Mouse (Mus musculus): ENCODE measurements around the gene Ak2. TPM values are rescaled to one million over a fixed set of nuclear protein-coding genes. Genes with fewer than 3 reads are reported as not detected.

Gene Ak2
- total RNA-seq, 2 experiments from 2014 or later = 26.1 to 29.1 TPM

GRCm38 (mm10) chr4:129023884-129024283 is 32.1 kb downstream of the Ak2 start:
- Histone ChIP-seq H3K4me3 (no peak overlapping the region), H3K27ac (no peak overlapping the region)
- TF ChIP-seq CTCF (conservative IDR thresholded peaks at IDR 0.05) = no peak
- DNase-seq (ENCODE audit: low spot score in 2 of 2) = no peak

GRCm38 (mm10) chr4:129024775-129025174 is 33.0 kb downstream of the Ak2 start:
- TF ChIP-seq CTCF (conservative IDR thresholded peaks at IDR 0.05) = no peak
- DNase-seq (ENCODE audit: low spot score in 2 of 2) = no peak
- no peak overlapping the region for H3K27ac ChIP-seq
- H3K4me3 ChIP-seq = no peak overlapping the region

- no peak for TF ChIP-seq CTCF (conservative IDR thresholded peaks at IDR 0.05)
- DNase-seq (ENCODE audit: low spot score in 2 of 2) = no peak
- H3K4me3 ChIP-seq = no peak overlapping the region
- H3K27ac ChIP-seq = no peak overlapping the region
Observed at GRCm38 (mm10) chr4:129025707-129026106, 33.9 kb downstream of the Ak2 start.

GRCm38 (mm10) chr4:129030746-129031145 is 39.0 kb downstream of the Ak2 start:
- Histone ChIP-seq H3K27ac (no peak overlapping the region), H3K4me3 (no peak overlapping the region)
- DNase-seq (ENCODE audit: low spot score in 2 of 2) = no peak
- no peak for TF ChIP-seq CTCF (conservative IDR thresholded peaks at IDR 0.05)

- Histone ChIP-seq H3K27ac (no peak overlapping the region), H3K4me3 (no peak overlapping the region)
- DNase-seq (ENCODE audit: low spot score in 2 of 2) = no peak
- no peak for TF ChIP-seq CTCF (conservative IDR thresholded peaks at IDR 0.05)
Observed at GRCm38 (mm10) chr4:129031408-129031965, 39.7 kb downstream of the Ak2 start.

- no peak for DNase-seq (ENCODE audit: low spot score in 2 of 2)
- TF ChIP-seq CTCF (conservative IDR thresholded peaks at IDR 0.05) = no peak
- H3K4me3 ChIP-seq = no peak overlapping the region
- 0 out of 2 replicates have a peak overlapping the region, but pooled peaks have one; percentile 36 for H3K27ac ChIP-seq
Observed at GRCm38 (mm10) chr4:129032133-129032962, 40.6 kb downstream of the Ak2 start.

GRCm38 (mm10) chr4:129032963-129033951 is 41.5 kb downstream of the Ak2 start:
- peak in 1 of 2 experiments; percentile 34 for DNase-seq (ENCODE audit: low spot score in 2 of 2)
- H3K27ac ChIP-seq = 0 out of 2 replicates have a peak overlapping the region, but pooled peaks have one; percentile 25
- no peak overlapping the region; the same call in 1 of the 2 replicates for H3K4me3 ChIP-seq
- no peak for TF ChIP-seq CTCF (conservative IDR thresholded peaks at IDR 0.05)

GRCm38 (mm10) chr4:129034224-129034623 is 42.5 kb downstream of the Ak2 start:
- no peak for TF ChIP-seq CTCF (conservative IDR thresholded peaks at IDR 0.05)
- no peak for DNase-seq (ENCODE audit: low spot score in 2 of 2)
- no peak overlapping the region for H3K27ac ChIP-seq
- no peak overlapping the region for H3K4me3 ChIP-seq

GRCm38 (mm10) chr4:129034706-129035660 is 43.2 kb downstream of the Ak2 start:
- DNase-seq (ENCODE audit: low spot score in 2 of 2) = no peak
- no peak overlapping the region for H3K27ac ChIP-seq
- TF ChIP-seq CTCF (conservative IDR thresholded peaks at IDR 0.05) = no peak
- H3K4me3 ChIP-seq = no peak overlapping the region

GRCm38 (mm10) chr4:129035851-129036445 is 44.2 kb downstream of the Ak2 start:
- Histone ChIP-seq H3K4me3 (no peak overlapping the region), H3K27ac (no peak overlapping the region)
- DNase-seq (ENCODE audit: low spot score in 2 of 2) = no peak
- no peak for TF ChIP-seq CTCF (conservative IDR thresholded peaks at IDR 0.05)

- Histone ChIP-seq H3K27ac (peak overlapping the region; percentile 77; the same call in 1 of the 2 replicates), H3K4me3 (peak overlapping the region; percentile 75)
- no peak for TF ChIP-seq CTCF (conservative IDR thresholded peaks at IDR 0.05)
- DNase-seq (ENCODE audit: low spot score in 2 of 2) = no peak
Observed at GRCm38 (mm10) chr4:129047721-129048421, 56.1 kb downstream of the Ak2 start.

All from layer of hippocampus, adult 2 months (tissue).